Mouse (Mus musculus) cerebellum, adult (tissue): ENCODE results near the gene Slc7a6.

Source experiments
- ATAC-seq: cut with Nextera tagmentation; 2 replicates; pipeline ENCODE4 v1.9.2; 2017; ENCODE audit warnings: mild to moderate bottlenecking, moderate library complexity, mixed read lengths; ENCODE audit not compliant: insufficient number of reproducible peaks, low FRiP score, low TSS enrichment

Gene Slc7a6

DNA sequence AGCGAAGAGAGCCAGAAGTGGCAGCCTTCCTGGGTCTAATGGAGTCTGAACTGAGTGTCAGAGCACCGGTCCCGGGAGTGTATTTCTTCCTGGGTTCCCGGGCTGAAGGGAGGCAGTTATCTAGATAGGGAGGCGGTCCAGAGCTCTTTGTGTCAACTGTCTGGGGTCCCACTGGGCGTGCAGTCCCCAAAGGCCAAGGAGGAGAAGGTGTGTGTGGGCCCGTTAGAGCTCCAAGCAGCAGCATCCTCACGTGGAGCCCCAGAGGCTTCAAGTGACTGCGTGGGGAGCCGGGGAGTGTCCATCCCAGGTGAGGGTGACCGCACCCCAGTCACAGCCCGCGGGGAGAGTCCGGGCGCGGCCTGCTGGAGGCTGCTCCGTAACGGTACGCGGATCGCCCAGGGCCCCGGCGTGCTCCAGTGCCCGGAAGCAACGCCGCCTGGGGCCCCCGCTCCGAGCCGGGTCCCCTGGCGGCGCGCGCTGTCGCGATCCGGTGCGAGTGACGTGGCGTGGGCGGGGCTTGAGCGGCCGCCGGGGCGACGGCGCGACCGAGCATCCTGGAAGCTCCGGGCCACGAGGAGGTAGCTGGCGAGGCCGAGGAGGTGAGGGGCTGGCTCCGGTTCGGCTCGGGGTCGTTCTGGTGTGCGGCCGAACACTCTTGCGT is at the start of gene Slc7a6:
Gene Slc7a6 (plus strand): TSS at position 502 of the 661 bp plus-strand sequence.
- ATAC-seq: peak; percentile 90

DNA sequence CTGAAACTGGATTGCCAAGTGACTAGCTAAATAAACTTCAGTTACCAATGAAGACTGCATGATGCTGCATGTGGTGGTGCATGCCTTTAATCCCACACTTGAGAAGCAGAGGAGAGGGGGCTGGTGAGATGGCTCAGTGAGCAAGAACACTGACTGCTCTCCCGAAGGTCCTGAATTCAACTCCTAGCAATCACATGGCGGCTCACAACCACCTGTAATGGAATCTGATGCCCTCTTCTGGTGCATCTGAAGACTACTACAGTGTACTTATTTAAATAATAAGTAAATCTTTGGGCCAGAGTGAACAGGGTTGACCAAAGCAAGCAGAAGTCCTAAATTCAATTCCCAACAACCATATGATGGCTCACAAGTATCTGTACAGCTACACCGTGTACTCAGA is 45.2 kb upstream of the Slc7a6 start:
- no peak for ATAC-seq

DNA sequence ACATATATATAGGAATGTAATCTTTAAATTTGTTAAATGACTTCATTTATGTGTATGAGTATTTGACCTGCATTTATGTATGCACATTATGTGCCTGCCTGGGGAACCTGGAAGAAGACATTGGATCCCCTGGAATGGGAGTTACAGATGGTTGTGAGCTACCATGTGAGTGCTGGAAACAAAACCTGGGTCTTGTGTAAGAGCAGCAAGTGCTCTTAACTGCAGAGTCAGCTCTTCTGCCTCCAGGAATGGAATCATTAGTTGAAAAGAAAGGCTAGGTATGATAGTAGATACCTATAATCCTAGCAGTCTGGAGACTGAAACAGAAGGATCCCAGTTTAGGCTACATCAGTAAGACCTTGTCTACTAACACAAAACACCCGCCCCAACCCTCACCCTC is 42.6 kb upstream of the Slc7a6 start:
- no peak for ATAC-seq

DNA sequence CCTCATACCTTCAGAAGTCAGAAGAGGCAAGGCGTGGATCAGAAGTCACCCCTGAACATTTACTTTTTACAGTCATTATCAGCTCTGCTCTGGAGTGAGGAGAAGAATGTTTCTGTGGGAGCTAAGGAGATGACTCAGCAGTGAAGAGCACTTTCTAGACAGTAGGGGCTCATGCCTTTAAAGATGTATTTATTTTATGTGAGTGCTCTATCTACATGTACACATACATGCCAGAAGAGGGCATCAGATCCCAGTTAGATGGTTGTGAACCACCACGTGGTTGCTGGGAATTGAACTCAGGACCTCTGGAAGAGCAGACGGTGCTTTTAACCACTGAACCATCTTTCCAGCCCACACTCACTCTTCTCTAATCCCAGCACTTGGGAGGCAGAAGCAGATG is 41.6 kb upstream of the Slc7a6 start:
- no peak for ATAC-seq

DNA sequence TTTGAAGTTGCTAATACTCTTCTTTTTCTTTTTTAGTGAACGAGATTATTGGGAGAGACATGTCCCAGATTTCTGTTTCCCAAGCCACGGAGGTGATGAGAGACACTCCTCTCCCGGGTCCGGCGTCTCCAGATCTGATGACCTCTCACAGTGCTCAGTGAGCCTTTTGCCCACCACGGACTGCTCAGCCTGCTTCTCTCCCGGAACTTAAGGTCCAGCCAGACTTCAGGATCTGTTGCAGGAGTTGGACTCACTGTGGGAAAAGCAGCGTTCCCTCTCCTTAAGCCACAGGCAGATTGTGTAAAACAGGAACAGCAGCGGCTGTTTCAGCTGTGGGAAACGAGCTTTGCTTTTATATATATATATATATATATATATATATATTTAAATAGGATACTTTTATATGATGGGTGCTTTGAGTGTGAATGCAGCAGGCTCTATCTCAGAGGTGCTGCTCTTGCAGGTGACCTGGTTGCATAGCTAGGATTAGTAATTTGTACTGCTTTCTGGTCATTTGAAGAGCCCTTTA is 40.7 kb upstream of the Slc7a6 start:
- ATAC-seq: no peak

DNA sequence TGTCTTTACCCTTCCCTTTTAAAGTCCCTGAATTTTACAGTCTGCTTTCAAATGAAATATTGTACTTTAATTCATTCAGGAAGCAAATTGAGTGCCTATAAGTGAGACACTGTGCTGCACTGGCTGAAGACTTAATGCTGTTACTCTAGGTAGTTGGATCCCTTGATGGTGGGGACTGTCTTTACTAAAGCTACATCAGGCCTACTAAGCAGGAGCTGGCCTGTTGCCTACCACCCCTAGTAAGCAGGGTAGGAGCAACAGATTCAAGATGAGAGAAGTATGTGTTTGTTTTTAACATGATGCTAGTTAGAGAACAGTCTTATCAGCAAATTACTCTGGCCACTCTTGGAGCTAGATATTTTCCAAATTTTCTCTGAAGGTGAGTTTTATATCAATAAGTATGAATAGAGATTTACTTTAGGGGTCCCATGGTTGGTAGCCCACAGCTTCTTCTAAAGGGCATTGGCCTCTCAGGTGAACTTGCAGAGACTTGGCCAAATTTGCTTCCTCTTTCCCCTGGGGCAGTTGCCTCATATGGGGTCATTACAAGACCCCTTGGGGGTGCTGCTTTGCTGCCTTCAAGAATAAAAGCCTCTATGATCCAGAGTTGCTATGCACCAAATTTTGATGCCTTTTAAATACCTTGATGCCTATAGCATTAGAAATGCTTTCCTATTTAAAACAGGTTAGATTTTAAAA is 39.3 kb upstream of the Slc7a6 start:
- no peak for ATAC-seq

DNA sequence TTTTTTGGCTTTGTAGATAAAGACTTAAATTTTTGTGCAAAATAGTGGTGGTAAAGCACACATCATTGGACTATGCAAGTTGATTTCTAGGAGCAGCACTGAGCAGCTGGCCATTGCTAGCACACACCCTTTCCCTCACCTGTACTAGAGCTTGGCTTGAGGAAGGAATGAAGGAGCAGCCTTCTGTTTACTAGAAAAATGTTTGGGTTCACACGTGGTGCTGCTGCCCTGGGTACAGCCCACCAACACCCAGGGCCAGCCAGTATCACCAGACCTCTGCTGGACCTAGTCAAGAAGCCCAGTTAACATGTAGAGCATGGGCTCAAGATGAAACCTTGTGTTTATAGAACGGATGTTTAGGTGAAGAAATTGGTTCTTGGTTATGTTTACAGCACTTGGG is 38.7 kb upstream of the Slc7a6 start:
- no peak for ATAC-seq

DNA sequence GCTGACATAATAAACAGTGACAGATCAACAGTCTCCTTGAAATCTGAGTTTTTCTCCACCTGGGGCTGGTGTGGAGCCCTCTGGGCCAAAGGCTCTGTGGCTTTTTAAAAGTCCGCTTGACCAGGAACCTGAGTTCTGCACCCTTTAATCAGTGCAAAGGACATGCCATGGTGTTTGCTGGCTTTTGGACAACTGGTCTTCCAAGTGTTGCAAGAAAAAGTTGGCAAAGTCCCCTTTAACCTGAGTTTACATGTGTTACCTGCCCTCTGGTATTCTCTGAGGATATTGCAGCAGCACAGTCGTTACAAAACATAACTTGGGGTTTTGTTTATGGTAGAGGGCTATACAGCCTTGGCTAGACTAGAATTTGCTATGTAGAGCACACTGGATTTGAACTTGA is 38.2 kb upstream of the Slc7a6 start:
- no peak for ATAC-seq

DNA sequence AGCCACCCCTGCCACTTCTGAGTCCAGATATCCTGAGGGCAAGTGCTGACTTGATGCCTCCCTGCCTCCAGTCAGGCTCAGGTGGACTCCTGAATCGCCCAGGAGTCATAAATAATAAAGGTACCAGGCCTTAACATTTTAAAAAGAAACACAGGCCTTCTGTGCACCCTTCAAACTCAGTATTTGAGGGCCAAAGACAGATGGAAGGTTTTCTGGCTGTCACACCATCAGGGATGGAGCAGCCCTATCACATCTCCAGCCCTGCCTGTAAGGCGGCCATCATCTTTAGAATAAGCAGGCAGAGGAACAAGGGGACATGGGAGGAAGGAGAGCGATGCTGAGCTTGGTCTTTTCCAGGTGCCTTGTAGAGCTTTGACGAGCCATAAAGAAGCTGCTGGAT is 37.6 kb upstream of the Slc7a6 start:
- no peak for ATAC-seq

DNA sequence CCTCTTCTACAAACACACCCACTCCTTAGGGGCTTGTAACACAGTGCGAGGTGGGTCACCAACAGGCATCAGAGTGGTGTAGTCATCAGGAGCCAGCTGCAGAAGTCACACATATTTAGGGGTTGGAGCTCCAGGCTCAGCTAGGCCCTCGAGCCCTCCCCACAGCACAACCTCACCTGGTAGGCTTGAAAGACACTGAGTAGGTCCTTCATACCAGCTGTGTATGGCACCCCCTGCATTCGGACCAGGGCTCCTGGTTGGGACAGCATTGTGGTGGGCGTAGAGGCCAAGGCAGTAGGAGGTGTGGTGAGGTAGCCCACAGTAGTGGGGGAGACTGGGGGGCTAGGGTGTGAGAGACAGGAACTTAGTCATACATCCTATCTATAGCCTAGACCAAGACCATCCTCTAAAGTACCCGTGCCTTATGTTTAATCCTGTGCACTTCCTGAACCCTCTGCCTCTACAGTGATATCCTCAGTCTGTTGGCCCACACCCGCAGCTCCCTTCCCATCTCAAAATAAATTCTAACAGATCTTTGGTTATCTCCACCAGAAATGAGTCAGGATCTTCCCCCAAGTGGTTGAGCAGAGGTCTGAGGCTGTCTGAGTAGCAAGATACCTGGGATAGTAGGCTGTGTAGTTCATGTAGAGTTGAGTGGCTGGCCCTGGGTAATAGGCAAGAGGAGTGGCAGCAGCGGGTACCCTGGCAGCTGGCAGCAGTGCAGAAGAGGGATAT is 37.0 kb upstream of the Slc7a6 start:
- ATAC-seq: no peak

DNA sequence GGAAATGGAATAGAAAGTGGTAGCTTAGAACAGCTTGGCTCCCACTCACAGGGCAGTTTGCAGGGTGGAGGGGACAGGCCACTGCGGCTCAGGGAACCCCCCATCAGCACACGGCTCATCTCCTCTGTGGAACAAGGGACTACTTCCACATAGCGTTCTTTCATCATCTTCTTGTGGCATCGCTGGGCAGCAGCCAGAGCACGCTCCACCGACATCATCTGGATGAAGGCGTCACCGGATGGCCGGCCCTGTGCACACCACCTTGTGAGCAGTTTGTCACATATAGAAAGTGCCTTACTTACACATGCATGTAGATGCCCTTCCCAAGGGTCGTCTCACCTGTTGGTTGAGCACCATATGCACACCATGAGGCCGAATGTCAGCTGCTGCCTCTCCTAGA is 36.3 kb upstream of the Slc7a6 start:
- no peak for ATAC-seq

DNA sequence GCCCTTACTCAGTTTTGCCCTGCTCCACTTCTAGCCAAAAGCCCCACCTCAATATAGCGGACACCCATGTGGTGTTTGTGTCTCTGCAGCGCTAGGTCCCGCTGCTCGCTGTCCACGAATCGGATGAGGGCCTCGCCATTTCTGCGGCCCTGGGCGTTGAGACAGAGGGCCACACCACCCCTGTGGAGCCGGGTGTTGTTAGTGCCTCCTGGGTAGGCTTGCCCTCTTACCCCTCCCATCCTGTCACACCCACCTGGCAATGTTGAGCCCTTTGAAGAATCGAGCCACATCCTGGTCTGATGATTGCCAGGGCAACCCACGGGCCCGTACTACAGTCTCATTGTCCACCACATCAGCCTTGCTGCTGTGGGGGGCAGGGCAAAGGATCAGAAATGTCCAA is 35.1 kb upstream of the Slc7a6 start:
- no peak for ATAC-seq

DNA sequence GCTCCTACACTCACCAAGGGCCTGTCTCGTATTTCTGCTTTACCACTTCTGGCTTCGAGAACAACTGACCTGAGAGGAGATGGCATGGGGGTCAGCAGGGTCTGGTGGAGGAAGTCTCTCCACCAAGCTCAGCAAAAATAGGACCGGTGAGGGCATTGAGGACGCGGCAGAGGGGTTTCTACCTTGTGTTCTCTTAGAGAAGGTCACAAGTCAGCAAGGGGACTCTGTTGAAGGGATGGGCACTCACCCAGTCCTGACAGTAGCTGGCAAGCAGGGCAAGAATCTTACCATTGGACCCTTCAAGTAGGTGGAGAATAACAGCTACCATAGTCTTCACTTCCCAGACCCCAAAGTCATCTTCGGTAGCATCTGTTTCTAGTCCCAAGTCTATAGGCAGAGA is 34.7 kb upstream of the Slc7a6 start:
- no peak for ATAC-seq

DNA sequence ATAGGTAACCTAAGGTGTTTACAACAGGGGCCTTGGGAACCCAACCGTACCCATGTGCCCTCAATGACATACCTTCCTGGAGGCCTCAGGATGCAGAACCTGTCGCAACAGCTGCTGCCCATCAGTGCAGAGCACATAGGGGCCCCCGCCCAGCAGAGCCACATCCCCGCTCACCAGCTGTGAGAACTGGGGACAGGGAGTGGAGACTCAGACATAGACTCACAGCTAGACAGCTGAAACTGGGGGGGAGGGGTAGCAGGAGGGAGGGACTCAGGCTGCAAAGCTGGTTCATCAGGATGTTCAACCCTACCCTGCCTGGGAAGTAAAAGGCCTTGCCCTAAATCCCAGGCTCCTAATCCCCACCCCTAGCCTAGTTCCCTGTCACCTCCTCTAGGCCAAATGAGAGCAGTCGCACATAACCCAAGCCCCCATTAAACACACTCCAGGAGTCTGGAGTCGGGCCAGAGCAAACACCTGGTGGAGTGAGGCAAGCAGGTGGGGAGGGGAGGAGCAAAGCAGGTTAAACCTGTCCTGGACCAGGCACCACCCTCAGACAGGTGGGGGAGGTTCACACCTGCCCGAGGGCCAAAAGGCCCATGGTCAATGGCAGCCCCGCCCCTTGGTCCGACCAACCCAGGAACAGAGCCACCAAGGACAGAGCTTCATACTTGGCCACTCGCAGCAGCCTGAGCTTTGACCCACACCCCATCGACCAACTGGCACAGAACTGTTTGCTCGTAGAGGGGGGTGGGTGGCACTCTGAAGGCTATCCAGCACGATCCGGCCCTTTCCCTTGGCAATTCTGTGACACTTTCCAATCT is 33.7 kb upstream of the Slc7a6 start:
- ATAC-seq: no peak

DNA sequence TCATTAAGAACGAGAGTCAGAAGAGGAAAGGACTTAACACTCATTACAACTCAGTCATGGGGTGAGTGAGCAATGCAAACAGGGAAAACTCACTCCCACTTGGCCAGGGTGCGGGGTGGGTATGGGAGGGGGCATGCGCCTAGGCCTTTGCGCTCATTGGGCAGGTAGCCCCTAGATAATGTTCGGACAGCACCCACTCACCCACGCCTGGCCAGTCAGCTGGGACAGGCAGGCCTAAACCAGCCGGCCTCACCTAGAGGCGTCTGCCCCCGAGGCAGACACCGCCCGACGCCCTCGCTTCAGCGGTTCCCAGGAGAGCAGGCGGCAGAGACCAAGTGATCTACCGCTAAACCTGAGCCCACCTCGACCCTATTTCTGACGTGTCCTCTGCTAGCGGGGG is 33.0 kb upstream of the Slc7a6 start:
- no peak for ATAC-seq

DNA sequence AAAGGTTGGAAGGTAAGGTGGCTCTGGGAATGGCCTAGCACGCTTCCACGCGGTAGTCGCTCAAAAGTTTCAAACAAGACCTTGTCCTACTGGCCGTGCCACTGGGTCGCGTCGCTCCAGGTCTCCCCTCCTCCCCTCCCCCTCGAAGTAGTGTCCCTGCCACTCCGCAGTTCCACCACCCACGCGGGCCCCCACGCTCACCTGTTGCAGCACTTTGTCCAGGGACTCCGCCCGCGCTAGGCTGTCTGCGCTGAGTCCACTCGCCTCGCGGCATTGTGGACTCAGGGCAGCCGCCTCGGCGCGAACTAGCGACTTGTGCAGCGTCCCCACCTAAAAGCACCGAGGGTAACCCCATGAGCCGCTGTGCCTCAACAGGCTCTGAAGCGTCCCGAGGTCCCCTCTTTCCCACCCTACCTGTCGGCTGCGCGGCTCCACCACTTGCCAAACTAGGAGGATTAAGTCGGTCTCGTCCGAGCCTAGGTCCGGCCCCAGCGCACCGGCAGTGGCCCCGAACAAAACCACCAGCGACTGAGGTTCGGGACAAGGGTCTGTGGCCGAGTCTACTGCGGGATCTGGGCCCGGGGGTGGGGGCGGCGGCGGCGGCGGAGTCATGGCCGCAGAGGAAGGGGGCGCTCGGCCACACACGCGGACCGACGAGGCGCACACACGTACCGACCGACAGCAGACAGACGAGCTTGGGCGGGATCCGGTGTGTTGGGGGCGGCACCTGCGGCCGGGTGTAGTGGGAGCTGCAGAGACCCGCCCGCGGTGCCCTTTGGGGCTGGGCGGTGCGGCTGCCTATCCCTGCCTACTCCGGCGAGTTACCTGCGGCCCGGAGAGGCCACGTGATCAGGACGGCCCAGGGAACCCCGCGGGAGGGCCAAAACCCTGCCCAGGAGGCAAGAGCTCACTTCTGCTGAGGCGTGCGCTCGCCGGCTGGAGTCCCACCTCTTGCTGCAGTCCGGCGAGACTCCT is 32.2 kb upstream of the Slc7a6 start, which contains the start of gene Esrp2:
Gene Esrp2 (minus strand): TSS at position 819 of the 975 bp plus-strand sequence.
- no peak for ATAC-seq

DNA sequence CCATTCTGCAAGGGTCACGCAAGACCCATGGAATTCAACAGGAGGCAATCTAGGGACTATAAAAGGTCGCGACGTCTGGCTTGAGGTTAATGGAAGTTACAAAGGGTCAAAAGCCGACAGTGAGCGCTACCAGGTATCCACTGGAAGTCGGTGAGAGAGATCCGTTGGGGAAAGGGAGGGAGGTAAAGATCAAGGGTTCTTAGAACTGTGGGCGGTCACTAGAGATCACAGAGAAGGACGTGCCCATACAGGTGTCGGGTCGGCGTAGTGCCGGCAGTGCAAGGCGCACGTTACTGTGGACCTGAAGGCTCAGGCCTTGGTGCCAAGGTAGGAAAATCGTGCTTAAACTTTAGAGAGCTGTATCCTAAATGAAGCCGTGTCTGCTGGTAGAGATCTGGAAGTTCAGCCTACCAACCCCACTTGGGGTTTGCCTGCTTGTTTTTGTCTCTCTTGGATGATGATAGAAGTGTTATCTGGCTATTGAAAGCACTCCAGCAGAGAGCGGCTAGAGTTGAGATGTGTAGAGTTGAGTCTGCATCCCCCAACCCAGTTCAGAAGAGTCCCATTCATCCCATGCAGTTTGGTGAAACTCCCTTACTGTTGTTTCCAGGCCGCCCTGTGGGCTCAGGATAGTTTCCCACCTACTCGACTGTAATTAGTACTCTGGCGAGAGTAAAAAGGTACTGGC is 31.3 kb upstream of the Slc7a6 start:
- ATAC-seq: no peak

DNA sequence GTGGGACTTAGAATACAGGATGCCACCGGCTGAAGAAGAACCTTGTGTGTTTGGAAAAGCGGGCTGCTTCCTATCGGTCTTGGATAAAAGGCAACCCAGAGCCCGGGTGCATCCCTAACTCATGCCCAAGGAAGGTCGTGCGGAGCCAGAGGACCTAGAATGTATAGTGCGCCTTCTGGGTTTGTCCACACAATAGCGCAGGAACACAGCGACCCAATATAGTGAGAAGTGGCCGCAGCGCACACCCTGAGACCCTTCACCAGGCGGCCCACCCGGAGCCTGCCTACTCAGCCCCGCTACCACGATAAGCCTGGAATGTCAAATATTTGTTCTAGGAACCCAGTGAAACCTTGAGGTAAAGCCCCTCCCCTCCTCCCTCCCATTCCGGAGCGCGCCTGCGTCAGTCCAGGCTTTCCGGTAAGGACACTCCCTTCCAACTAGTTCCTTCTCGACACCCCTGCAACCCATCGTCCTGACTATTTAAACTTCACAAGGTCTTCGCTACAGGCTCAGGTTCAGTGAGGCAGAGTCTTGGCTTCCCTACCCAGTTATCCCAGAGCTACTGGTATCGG is 30.7 kb upstream of the Slc7a6 start:
- no peak for ATAC-seq
